Mouse (Mus musculus) liver, adult 2 months (tissue): ENCODE data around the gene Olfml2b.

ENCODE experiments used
- CTCF ChIP-seq: fragments of 200-500 bp; IDR thresholded peaks from 2 replicates; pipeline ENCODE4 v1.5.1; 2011; ENCODE audit warnings: low read depth, low read length, control low read depth
- POLR2A ChIP-seq: fragments of 200-500 bp; IDR thresholded peaks from 2 replicates; pipeline ENCODE4 v1.6.1; 2011; ENCODE audit warnings: low read length, control low read depth; ENCODE audit not compliant: insufficient read depth; ENCODE audit errors: extremely low read depth

GRCm38 (mm10) chr1:170657643-170658314 lies 13.4 kb downstream of the Olfml2b start:
- TF ChIP-seq POLR2A (no peak), CTCF (no peak)
